Mouse (Mus musculus) adrenal gland, adult 18-20 months (tissue): Measurements from ENCODE around the gene Inpp5b. TPM values are rescaled to one million over a fixed set of nuclear protein-coding genes. Genes with fewer than 3 reads are reported as not detected.
A peak's percentile ranks its signal among the peaks of the same experiment; 100 is the strongest.

Experiments used
- DNase-seq, 2 experiments: peaks; one replicate each; pipeline ENCODE4 v3.0.0; 2021 to 2022; ENCODE audit warnings: low spot score in 2 of 2
- microRNA-seq, 2 experiments: library from miRNA; unstranded; fragments of <30 nt; microRNA quantifications; one replicate each; pipeline ENCODE4 v1.2.0; 2021; ENCODE audit warnings: borderline number of aligned reads in 2 of 2
- total RNA-seq, 2 experiments: library from RNA; stranded (reverse); gene quantifications; 1 replicate in 1 of 2; 2 replicates in 1 of 2; pipeline ENCODE4 v1.2.3; 2021

The Inpp5b gene
- total RNA-seq, 2 experiments from 2014 or later = 16.9 to 18.8 TPM

DNA sequence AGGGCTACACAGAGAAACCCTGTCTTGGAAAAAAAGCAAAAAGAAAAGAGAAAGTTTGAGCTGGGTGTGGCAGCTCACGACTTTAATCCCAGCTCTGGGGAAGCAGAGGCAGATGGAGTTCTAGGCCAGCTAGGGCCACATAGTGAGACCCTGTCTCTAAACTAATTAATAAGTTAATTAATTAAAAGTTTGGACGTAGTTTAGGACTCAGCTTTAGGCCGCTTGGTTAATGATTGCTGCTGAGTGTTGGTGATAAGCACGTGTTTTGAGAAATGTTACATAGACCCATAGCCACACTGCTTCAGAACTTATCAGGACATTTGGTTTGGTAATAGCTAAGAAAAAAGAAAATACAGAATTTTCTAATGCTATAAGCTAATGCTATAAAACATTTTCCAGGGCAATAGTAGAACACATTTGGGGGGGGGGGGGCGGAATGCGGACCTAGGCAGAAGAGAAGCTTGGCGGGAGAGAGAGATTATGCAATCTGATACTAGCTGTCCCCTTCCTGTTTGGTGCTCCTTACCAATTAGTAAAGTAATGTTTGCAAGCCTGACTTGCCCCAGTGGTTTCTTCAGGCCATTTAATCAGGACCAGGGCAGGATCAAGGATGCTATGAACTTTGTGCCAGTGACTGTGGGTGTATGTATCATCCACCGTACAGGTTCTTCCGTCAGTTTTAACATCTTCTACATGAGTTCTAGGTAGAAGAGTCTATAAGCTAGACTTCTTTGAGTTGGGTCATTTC is 67.7 kb downstream of the Inpp5b start:
- DNase-seq = no peak

DNA sequence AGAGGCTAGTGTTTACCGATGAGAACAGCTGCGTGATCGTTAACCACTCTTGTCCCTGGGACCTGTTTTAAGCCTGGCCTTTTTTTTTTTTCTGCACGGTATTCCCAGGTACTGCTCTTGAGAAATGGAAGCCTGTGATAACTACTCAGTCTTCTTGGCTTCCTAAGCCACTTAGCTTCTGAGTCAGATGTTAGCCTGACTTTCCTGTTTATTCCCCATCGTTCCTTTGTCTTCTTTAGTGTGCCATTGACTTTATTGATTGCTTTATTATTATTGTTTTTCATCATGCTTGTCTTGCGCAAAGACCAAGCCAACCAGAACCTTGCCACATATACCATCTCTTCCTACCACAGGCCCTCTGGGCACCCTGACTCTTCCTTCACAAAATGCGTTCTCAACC is 68.4 kb downstream of the Inpp5b start:
- no peak for DNase-seq

GRCm38 (mm10) chr4:124811347-124811975 is 69.8 kb downstream of the Inpp5b start:
- DNase-seq = no peak

DNA sequence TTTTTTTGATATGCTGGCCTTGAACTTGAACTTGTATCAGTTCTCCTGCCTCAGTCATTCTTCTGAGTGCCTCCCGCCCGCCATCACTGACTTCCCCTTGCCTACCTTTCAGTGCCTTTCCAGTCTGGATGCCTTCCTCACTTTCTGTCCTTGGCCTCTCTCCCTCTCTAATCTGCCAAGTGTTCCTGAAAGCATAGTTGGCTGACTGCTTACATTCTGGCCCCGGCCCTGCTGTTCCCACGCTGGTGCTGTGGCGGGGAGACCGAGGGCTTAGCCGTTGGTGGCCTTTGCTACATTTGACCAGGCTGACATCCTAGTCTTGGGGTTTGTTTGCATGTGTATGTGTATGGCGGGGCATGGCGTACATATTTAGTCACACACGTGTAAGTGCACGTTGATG is 74.3 kb downstream of the Inpp5b start:
- DNase-seq = no peak

DNA sequence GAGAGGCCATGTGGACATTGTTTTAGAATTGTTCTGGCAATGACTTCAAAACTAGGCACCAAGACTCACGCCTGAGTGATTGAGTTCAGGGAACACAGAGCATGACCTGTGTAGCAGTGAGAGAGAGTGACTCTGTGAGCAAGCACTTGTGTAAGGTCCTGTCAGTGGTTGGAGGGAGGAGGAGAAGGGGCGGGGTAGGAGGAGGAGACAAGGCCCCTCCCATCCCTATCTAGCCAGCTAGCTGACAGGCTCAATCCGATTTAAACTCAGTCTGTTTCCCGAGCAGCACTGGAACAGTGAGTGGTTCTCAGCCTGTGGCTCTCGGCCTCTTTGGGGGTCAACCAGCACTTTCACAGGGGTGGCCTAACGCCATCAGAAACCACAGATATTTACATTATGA is 76.2 kb downstream of the Inpp5b start:
- peak; percentile 31 to 36 for DNase-seq

DNA sequence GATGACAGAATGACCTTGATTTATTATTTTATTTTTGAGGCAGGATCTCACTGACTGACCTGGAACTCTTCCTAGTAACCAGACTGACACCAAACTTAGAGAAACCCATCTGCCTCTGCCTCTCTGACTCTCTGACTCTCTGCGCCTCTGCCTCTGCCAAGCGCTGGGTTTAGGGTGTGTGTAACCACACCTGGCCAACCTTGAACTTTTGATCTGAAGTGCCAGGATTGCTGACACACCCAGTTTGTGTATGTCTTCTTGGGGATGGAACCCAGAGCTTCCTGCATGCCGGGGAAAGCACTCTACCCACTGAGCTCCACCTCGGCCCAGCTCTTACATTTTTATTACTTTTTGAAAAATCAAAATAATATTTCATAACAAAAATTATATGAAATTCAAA is 77.2 kb downstream of the Inpp5b start:
- DNase-seq = no peak

DNA sequence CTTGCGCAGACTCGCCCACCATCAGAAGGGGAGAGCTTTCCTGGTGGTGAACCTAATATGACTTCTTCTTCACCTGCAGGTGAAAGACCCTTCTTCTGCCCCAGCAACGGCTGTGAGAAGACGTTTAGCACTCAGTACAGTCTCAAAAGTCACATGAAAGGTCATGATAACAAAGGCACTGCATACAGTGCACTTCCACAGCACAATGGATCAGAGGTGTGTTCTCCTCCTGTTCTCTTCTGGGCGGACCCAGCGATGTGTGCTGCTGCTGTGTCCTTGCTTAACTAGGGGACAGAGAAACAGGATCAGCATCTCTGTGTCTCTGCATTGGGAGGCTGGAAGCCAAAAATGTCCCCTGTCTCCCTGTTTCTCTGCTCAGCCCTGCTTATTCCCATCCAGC is 83.3 kb downstream of the Inpp5b start:
- DNase-seq = no peak

DNA sequence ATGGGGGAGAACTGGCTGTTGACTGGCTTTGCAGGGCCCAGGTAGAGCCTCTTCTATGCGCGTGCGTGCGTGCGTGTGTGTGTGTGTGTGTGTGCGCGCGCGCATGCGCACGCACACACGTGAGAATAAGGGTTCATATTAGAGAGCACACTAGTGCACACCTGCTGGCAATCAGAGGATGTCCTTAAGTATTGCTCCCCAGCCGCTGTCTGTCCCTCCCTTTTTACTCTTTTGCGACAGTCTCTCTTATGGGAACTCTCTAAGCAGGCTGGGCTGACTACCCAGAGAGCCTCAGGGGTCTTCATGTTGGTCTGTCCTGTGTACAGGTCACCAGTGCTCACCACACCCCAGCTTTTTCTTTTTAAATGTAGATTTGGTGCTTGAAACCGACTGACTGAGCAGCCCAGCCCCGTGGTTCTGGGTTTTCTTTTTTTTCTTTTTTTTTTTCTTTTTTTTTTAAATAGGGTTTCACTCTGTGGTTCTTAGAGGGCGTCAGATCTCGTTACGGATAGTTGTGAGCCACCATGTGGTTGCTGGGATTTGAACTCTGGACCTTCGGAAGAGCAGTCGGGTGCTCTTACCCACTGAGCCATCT is 83.8 kb downstream of the Inpp5b start:
- DNase-seq = no peak

GRCm38 (mm10) chr4:124829671-124830070 is 88.0 kb downstream of the Inpp5b start:
- DNase-seq = no peak

DNA sequence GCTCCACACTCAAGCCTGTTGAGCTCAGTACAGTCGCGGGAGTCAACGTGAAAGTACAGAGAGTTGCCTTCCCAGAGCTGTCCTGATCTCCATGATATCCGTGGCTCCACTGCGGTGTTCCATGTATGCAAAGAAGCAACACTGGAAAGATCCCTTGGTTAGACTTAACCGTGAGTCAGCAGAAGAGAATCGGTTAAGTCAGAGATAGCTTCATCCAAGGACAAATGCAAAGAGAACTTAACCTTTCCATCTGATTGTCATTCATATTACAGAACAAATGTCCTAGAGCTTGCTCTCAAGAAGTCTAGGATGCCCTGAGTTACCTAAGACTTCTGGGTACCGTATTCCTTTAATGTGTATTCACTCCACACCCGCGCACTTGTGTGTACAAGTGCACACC is 91.1 kb downstream of the Inpp5b start:
- no peak for DNase-seq

- no peak for DNase-seq
These were observed 96.5 kb downstream of the Inpp5b start for GRCm38 (mm10) chr4:124838035-124838700.

DNA sequence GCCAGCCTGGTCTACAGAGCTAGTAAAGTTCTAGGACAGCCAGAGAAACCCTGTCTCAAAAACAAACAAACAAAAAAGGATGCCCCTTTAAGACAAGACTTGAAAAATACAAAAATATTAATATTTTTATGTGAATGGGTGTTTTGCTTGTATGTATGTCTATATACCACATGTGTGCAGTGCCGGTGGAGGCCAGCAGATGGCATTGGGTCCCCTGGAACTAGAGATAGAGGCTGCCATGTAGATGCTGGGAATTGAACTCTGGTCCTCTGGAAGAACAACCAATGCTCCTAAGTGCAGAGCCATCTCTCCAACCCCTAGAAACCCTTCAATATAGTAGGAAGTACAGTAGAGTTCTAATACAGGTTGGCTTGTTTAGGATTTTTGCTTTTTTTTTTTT is 99.3 kb downstream of the Inpp5b start:
- DNase-seq = no peak

- no peak for DNase-seq
These were observed 101.8 kb downstream of the Inpp5b start for GRCm38 (mm10) chr4:124843493-124843892.

DNA sequence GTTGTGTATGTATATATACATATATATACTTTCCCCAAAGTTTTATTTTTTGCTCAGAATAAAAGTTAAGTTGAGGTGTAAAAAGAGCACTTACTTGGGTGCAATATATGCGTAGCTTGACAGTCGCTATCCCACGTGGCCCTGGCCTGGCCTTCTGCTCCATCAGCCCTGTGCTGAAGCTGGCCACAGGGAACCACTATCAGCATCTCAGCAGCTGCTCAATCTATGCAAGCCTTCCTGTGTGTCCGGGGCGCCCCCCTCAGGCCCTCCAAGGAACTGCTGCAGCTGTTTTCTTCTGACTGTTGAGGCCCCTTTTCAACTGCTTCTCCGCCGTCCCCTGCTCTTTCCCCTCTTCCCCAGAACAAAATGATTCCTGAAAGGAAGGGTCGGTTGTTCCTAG is 105.9 kb downstream of the Inpp5b start:
- peak; percentile 77 to 80 for DNase-seq

DNA sequence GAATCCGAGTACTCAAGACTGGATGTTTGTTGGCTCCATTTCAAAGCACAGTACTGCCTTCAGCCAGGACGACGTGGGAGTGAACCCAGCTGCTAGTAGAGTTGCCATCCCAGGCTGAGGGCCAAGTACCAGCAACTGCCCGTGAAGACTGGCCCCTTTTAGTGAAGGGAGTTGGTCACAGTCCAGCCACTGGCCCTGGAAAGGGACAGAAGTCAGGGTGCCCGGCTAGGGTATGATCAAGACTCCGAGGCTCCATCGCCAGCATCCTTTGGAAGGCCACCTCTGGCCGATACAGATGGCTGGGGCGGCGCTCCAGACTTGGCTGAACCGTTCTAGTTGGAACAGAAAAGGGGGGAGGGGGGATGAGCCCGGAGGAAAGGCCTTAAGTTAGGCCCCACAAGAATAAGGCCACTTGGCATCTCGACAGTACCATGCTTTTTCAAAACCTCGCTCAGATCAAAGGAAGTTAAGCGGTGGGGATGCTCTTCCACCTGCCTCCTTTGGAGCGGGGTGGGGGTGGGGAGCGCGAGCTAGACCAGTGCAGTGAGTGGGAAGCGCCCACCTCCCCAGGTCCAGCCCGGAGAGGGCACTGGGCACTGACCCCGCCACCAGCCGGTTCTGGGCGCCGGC is 108.1 kb downstream of the Inpp5b start:
- DNase-seq = peak; percentile 26 to 34

DNA sequence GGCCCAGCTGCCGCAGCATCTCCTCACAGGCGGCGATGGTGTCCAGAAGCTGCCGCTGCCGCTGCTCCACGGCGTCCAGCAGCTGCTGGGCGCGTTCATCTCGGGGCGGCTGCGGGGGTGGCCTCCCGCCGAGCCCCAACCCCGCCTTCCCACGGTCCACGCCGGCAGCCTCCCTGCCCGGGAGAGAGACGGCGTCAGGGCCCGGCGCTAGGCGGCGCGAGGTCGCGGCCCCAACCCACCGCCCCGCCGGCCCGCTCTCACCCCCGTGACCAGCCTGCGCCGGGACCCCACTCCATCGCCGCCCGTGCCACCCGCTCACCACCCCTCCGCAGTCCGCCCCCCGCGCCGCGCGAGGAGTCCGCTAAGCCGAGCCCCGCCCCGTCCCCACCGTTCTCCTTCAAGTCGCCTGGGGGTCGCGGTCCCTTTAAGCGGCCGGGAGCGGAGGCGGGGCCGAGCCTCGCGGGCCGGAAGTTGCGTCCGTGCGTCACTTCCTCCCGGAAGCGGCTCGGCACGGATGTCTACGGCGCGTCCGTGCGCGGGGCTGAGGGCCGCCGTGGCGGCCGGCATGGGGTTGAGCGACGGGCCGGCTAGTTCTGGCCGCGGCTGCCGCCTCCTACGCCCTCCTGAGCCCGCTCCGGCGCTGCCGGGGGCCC is 108.7 kb downstream of the Inpp5b start, which contains the start of gene Yrdc:
Gene Yrdc (plus strand): TSS at position 419 of the 653 bp plus-strand sequence.
- peak; percentile 91 to 93 for DNase-seq

Small RNA genes lying within 50 kb of the gene (microRNA-seq; reads per million reads assigned to microRNA genes)
- 0 reads per million in 2 experiments for gene Gm24721
- gene Mir697 = 0 reads per million in 2 experiments
- gene Mir698 = 0.47 to 0.61 reads per million in 2 experiments

Other genes with a start within 250 kb of the Inpp5b start
- gene 3100002H09Rik, start 131.0 kb upstream of the Inpp5b start, total RNA-seq = not detected
- gene Pou3f1, start 85.0 kb upstream of the Inpp5b start, total RNA-seq = not detected
- gene Utp11, start 48.2 kb upstream of the Inpp5b start, total RNA-seq = 10 to 100 TPM; 32.5 to 35.7 TPM
- 10 to 100 TPM in 1 of 2 experiments, 1 to 10 TPM in 1; 6.3 to 15.0 TPM for gene Fhl3, start 41.1 kb upstream of the Inpp5b start, total RNA-seq
- gene Sf3a3, start 27.1 kb upstream of the Inpp5b start, total RNA-seq = 10 to 100 TPM; 33.1 to 34.9 TPM
- 10 to 100 TPM; 27.0 TPM for gene Mtf1, start 60.3 kb downstream of the Inpp5b start, total RNA-seq
- gene Yrdc, start 108.8 kb downstream of the Inpp5b start, total RNA-seq = 10 to 100 TPM; 36.8 to 44.2 TPM
- 10 to 100 TPM; 44.6 TPM for gene 1110065P20Rik, start 109.3 kb downstream of the Inpp5b start, total RNA-seq
- 1 to 10 TPM; 4.0 to 5.0 TPM for gene Maneal, start 120.3 kb downstream of the Inpp5b start, total RNA-seq
- 1 to 10 TPM; 1.9 to 2.4 TPM for gene Epha10, start 139.0 kb downstream of the Inpp5b start, total RNA-seq
- 10 to 100 TPM; 12.7 to 14.0 TPM for gene 9930104L06Rik, start 195.2 kb downstream of the Inpp5b start, total RNA-seq
- gene Cdca8, start 197.5 kb downstream of the Inpp5b start, total RNA-seq = 1 to 10 TPM; 2.3 to 2.5 TPM
- 1 to 10 TPM; 4.6 to 7.8 TPM for gene Rspo1, start 244.6 kb downstream of the Inpp5b start, total RNA-seq